Mouse (Mus musculus) hindbrain, embryonic 11.5 days (tissue): ENCODE measurements around the gene Fli1. TPM values are rescaled to one million over a fixed set of nuclear protein-coding genes. Genes with fewer than 3 reads are reported as not detected.

Source experiments
- ATAC-seq: fragments of 200-750 bp; cut with Nextera tagmentation; 2 replicates; pipeline ENCODE4 v1.8.0; 2017; ENCODE audit warnings: mild to moderate bottlenecking, moderate TSS enrichment, moderate library complexity; ENCODE audit not compliant: low FRiP score
- DNase-seq: peaks from one replicate; pipeline ENCODE4 v3.0.0-alpha.2; 2015; ENCODE audit warnings: low spot score
- H3K27ac ChIP-seq: fragments of 300-500 bp; sonication (generic); 2 replicates; pipeline ENCODE4 v1.5.1; 2014; ENCODE audit warnings: mild to moderate bottlenecking, low read depth, low read length
- H3K27me3 ChIP-seq: fragments of 300-500 bp; sonication (generic); 2 replicates; pipeline ENCODE4 v1.6.1; 2014; ENCODE audit warnings: mild to moderate bottlenecking, low read length, moderate library complexity, mixed read lengths; ENCODE audit not compliant: control insufficient read depth, insufficient read depth
- H3K36me3 ChIP-seq: fragments of 300-500 bp; sonication (generic); 2 replicates; pipeline ENCODE4 v1.6.1; 2014; ENCODE audit warnings: mild to moderate bottlenecking, low read length, moderate library complexity, mixed read lengths; ENCODE audit not compliant: control insufficient read depth, insufficient read depth
- H3K4me1 ChIP-seq: fragments of 300-500 bp; sonication (generic); replicated peaks from 2 replicates; pipeline ENCODE4 v1.6.1; 2014; ENCODE audit warnings: low read length, mixed read lengths; ENCODE audit not compliant: control insufficient read depth, insufficient read depth
- H3K4me2 ChIP-seq: fragments of 300-500 bp; sonication (generic); replicated peaks from 2 replicates; pipeline ENCODE4 v1.6.1; 2014; ENCODE audit warnings: mild to moderate bottlenecking, low read depth, low read length
- H3K4me3 ChIP-seq: fragments of 300-500 bp; sonication (generic); 2 replicates; pipeline ENCODE4 v1.5.1; 2014; ENCODE audit warnings: low read depth, low read length
- H3K9ac ChIP-seq: fragments of 300-500 bp; sonication (generic); 2 replicates; pipeline ENCODE4 v1.6.1; 2014; ENCODE audit warnings: low read depth, low read length
- H3K9me3 ChIP-seq: fragments of 300-500 bp; sonication (generic); 2 replicates; pipeline ENCODE4 v1.6.1; 2016; ENCODE audit warnings: low read length; ENCODE audit not compliant: control insufficient read depth
- WGBS: fragments of 180-500 bp; shearing (Covaris S2); extraction: QIAGEN DNeasy Blood & Tissue Kit; methylation state at CpG from one replicate; pipeline ENCODE4 v1.1.7; 2014; 5-methylcytosine and 5-hydroxymethylcytosine counted together
- polyA plus RNA-seq: library from polyadenylated mRNA; unstranded; fragments of >200 nt; fragmentation: Nextera tagmentation; extraction: Ambion mirVana; gene quantifications from 2 replicates; pipeline ENCODE4 v1.2.1, GENCODE M21; 2014

Gene Fli1
- polyA plus RNA-seq, 1 experiment from 2014 or later = 22.2 TPM

DNA sequence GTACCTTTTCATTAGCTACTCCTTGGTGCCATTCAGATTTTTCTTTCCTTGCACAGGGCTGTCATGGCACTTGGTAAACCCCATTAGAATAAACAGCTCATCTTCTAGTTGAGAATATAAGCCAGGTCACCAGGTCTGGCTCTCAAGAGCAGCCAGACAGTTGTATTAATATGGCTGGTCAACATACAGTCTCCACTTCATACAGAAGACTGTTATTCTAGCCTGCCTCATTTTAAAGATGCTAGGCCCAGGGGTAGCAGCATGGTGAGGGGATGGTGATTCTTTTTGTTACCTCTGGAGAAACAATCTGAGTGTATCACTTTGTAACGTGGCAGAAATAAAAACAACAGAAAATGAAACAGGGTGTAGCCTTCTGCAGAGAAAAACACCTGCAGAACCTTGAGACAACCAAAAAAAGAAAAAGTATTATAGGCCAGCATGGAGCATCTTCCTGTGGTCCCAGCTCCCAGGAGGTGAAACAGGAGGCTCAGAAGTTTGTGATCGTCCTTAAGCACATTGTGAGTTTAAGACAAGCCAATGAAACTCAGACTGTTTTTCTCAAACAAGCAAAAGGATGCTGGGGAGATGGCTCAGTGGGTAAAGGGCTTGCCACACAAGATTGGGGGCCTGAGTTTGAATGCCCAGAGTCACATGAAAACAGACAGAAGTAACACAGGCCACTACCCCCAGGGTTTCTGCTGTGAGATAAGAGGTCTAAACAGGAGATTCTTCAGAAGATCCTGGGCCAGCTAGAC is 7.3 kb downstream of the Fli1 start:
- Histone ChIP-seq H3K27ac (no peak overlapping the region), H3K4me3 (no peak overlapping the region), H3K27me3 (peaks cover 11% of the 10 kb centered on the region), H3K9ac (no peak overlapping the region), H3K4me2 (no peak overlapping the region), H3K36me3 (no peaks in the 10 kb centered on the region), H3K4me1 (no peaks in the 10 kb centered on the region), H3K9me3 (no peaks in the 10 kb centered on the region)
- ATAC-seq (no peak), DNase-seq (no peak)
- WGBS = 65% methylated on average over 2 of the region's 2 CpGs

- Histone ChIP-seq H3K36me3 (no peaks in the 10 kb centered on the region), H3K9ac (no peak overlapping the region), H3K4me3 (no peak overlapping the region), H3K9me3 (no peaks in the 10 kb centered on the region), H3K27ac (no peak overlapping the region), H3K4me2 (no peak overlapping the region), H3K4me1 (no peaks in the 10 kb centered on the region), H3K27me3 (peaks cover 3% of the 10 kb centered on the region)
- WGBS = 81% methylated on average over 11 of the region's 11 CpGs
- DNase-seq (no peak), ATAC-seq (no peak)
Measured at GRCm38 (mm10) chr9:32534025-32534615, 8.5 kb downstream of the Fli1 start.

- DNase-seq (no peak), ATAC-seq (no peak)
- WGBS = 86% methylated on average over 4 of the region's 4 CpGs
- Histone ChIP-seq H3K4me3 (no peak overlapping the region), H3K36me3 (no peaks in the 10 kb centered on the region), H3K27me3 (no peaks in the 10 kb centered on the region), H3K9ac (no peak overlapping the region), H3K9me3 (no peaks in the 10 kb centered on the region), H3K4me1 (no peaks in the 10 kb centered on the region), H3K4me2 (no peak overlapping the region), H3K27ac (no peak overlapping the region)
Measured at GRCm38 (mm10) chr9:32531588-32531987, 11.1 kb downstream of the Fli1 start.

DNA sequence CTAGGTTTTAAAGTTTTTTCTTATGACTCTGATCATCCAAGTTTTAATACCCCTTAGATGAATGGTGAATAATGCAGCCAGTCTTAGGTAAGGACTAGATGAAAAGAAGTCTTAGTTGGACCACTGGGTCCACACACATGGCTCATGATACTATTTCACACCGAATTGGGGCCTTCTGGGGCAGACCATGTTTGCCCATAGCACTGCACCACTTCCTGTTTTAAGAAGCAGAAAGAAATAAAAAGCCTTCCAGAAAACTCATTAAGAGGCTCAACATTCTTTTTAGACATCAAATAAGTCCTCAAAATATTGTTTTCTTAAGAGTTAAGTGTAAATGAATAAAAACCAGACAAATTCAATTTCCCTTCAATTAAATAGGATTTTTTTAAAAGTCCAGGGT is 11.7 kb downstream of the Fli1 start:
- no peaks in the 10 kb centered on the region for H3K27me3 ChIP-seq
- H3K36me3 ChIP-seq = no peaks in the 10 kb centered on the region
- no peak overlapping the region for H3K9ac ChIP-seq
- 87% methylated on average over 1 of the region's 1 CpGs for WGBS
- DNase-seq (no peak), ATAC-seq (no peak)
- H3K9me3 ChIP-seq = no peaks in the 10 kb centered on the region
- no peak overlapping the region for H3K4me2 ChIP-seq
- H3K4me3 ChIP-seq = no peak overlapping the region
- H3K4me1 ChIP-seq = no peaks in the 10 kb centered on the region
- H3K27ac ChIP-seq = no peak overlapping the region

DNA sequence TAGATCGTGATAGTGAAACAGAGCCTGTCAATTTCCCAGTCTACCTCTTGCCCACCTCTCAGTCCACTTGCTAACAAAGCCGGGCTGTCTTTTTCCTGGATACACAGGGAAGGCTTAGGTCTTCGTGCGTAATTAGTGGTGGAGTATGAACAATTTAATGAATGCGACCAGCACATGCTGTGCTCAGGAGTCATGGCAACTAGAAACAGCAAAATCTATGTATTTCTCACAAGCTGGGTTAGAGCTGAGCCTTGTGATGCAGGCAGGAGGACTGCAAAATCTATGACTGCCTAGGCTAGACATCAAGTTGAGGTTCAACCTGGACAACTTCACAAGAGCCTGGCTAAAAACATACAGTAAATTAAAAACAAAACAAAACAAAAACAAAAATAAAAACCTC is 12.5 kb downstream of the Fli1 start:
- H3K4me2 ChIP-seq = no peak overlapping the region

DNA sequence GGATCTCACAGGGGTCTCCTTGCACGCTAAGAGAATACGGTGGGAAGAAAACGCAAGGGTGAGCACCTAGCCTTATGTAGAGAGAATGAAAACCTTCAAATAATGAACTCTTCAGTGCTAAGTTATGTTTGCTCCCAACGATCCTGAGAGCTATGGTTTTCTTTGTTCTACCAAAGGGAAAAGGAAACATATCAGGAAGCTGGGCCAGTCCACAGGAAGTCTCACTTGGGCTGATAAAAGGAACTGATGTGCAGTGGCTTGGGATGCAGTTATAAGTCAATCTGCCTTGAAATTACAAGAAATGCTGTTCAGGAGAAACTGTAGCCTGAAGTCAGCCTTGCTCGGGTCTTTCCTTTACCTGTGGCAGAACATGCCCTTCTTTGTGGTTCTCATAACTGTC is 13.1 kb downstream of the Fli1 start:
- ATAC-seq (no peak), DNase-seq (no peak)
- Histone ChIP-seq H3K27ac (no peak overlapping the region), H3K4me1 (no peaks in the 10 kb centered on the region), H3K9ac (no peak overlapping the region), H3K9me3 (no peaks in the 10 kb centered on the region), H3K4me2 (no peak overlapping the region), H3K36me3 (no peaks in the 10 kb centered on the region), H3K4me3 (no peak overlapping the region), H3K27me3 (no peaks in the 10 kb centered on the region)
- 85% methylated on average over 5 of the region's 5 CpGs for WGBS

More for the DNA sequence above, 12.5 kb downstream of the Fli1 start:
- no peaks in the 10 kb centered on the region for H3K27me3 ChIP-seq
- DNase-seq (no peak), ATAC-seq (no peak)
- H3K36me3 ChIP-seq = no peaks in the 10 kb centered on the region
- no peak overlapping the region for H3K4me3 ChIP-seq
- WGBS = 75% methylated on average over 5 of the region's 5 CpGs
- no peaks in the 10 kb centered on the region for H3K4me1 ChIP-seq
- H3K9ac ChIP-seq = no peak overlapping the region
- H3K27ac ChIP-seq = no peak overlapping the region
- H3K9me3 ChIP-seq = no peaks in the 10 kb centered on the region

DNA sequence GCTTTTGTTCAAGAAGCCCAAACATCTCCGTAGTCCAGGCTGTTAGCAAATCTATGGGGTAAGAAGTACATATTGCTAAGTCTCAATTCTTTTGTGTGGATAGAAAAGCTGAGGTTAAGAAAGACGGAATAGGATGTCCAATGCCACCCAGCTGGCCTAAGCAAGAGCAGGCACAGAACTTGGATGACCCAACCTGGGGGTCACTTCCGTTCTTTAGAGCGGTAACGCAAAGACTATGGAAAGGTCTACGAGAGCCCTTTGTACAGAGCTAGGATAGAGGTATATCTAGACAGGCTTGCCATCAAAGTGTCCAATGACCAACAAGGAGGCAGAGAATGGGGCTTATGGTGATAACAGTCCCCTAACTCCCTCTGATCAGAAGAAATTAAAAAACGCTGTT is 15.3 kb downstream of the Fli1 start:
- 92% methylated on average over 7 of the region's 7 CpGs for WGBS
- no peak for ATAC-seq
- Histone ChIP-seq H3K27me3 (no peaks in the 10 kb centered on the region), H3K4me2 (no peak overlapping the region), H3K36me3 (no peaks in the 10 kb centered on the region), H3K4me3 (no peak overlapping the region), H3K27ac (no peak overlapping the region), H3K4me1 (no peaks in the 10 kb centered on the region), H3K9ac (no peak overlapping the region), H3K9me3 (no peaks in the 10 kb centered on the region)
- no peak for DNase-seq

DNA sequence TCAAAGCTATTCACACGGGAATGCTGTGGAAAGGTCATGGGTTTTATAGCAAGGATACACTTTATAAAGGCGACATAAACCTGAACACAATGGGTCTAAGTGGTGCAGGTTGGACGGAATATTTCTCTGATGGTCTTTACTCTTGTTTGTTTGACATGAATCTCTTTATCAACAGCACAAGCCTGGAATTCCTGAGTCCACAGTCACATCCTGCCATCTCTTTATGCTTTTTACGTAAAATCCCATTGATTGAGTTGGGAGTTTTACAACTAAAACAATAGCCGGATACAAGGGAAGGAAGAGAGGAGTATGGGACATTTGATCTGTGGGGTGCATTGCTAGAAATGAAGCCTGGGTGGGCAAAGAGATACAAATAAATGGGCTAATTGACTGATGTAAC is 16.9 kb downstream of the Fli1 start:
- 89% methylated on average over 5 of the region's 5 CpGs for WGBS
- H3K9me3 ChIP-seq = no peaks in the 10 kb centered on the region
- no peak overlapping the region for H3K4me3 ChIP-seq
- H3K4me2 ChIP-seq = no peak overlapping the region
- ATAC-seq (no peak), DNase-seq (no peak)
- H3K4me1 ChIP-seq = no peaks in the 10 kb centered on the region
- no peaks in the 10 kb centered on the region for H3K27me3 ChIP-seq
- no peak overlapping the region for H3K9ac ChIP-seq
- no peaks in the 10 kb centered on the region for H3K36me3 ChIP-seq
- no peak overlapping the region for H3K27ac ChIP-seq
